Mouse (Mus musculus): ENCODE results near the gene Ppp1r1c. TPM values are rescaled to one million over a fixed set of nuclear protein-coding genes. Genes with fewer than 3 reads are reported as not detected.
A peak's percentile ranks its signal among the peaks of the same experiment; 100 is the strongest.

The Ppp1r1c gene
- not detected in 2 replicates for polyA plus RNA-seq (2015; fragmentation: Nextera tagmentation; extraction: Ambion mirVana)

DNA sequence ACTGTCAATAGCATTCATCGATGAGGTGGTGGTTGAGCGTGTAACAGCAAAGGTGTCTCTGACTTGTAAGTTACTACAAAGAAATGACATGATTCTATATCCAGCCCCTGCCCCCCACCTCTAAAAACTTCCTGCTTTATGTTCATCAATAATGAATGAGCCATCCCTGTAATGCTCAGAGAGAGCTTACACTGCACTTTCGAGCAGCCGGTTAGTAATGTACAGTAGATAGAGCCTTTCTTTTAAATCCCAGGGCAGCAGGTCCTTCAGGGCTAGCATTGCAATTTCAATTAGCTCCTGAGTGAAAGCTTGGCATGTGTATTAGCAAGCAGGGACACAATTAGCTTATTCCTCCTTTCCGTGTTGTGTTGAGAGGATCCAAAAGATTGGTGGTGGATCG, at the start of gene Ppp1r1c:
Ppp1r1c (plus strand) TSS at position 206 of the 400 bp plus-strand sequence.
- H3K36me3 ChIP-seq (ENCODE audit: insufficient read depth, low read length) = no peaks in the 10 kb centered on the region
- no peak for TF ChIP-seq CTCF (IDR thresholded peaks at IDR 0.05)
- no peak within 1 kb of the TSS for H3K4me2 ChIP-seq (replicated peaks; ENCODE audit: low read depth, low read length)
- H3K27me3 ChIP-seq (replicated peaks; ENCODE audit: insufficient read depth, low read length) = no peaks in the 10 kb centered on the region
- H3K9ac ChIP-seq (replicated peaks; ENCODE audit: low read depth) = no peak within 1 kb of the TSS
- no peak within 1 kb of the TSS for H3K4me3 ChIP-seq (ENCODE audit: low read depth, low read length)
- no peaks in the 10 kb centered on the region for H3K4me1 ChIP-seq (ENCODE audit: insufficient read depth, low read depth, low read length)
- ATAC-seq (no peak), DNase-seq (ENCODE audit: low spot score) (no peak)
- WGBS = 88% methylated on average over 6 of the region's 6 CpGs
- no peaks in the 10 kb centered on the region for H3K9me3 ChIP-seq (ENCODE audit: low read length)
- no peak within 1 kb of the TSS for H3K27ac ChIP-seq (ENCODE audit: low read length)

DNA sequence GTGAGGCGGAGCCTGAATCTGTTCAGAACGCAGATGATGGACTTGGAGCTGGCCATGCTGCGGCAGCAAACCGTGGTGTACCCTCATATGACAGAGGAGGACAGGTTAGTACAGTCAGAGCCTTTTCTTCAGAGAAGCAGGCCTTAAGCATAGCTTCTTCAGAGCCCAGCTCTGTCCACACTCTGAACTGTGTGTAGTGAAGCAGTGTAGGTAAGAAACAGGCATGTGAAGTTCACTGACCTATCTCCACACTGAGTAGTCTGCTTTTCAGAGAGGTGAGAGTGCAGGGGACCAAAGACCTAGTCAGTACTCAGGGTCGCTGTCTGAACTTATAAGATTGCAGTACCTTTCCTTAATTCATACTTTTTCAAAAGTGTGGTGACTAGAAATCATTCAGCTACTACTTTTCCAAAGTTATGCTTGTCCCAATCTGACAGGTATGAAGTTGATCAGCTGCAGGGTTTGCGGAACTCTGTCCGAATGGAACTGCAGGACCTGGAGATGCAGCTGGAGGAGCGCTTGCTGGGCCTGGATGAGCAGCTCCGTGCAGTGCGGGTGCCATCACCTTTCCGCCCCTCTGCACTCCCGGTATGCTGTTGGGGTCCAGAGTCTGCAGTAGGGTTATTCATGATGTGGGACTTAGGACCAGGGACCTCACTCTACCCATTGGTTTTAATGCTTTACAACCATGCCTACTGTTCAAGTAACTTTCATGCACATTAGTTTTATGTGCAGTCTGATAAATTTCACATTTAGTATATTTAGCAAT, 47.0 kb upstream of the Ppp1r1c start:
- H3K36me3 ChIP-seq (ENCODE audit: insufficient read depth, low read length) = peaks cover 43% of the 10 kb centered on the region
- no peak for DNase-seq (ENCODE audit: low spot score)
- no peak overlapping the region for H3K4me2 ChIP-seq (replicated peaks; ENCODE audit: low read depth, low read length)
- H3K27ac ChIP-seq (ENCODE audit: low read length) = no peak overlapping the region
- H3K9me3 ChIP-seq (ENCODE audit: low read length) = no peaks in the 10 kb centered on the region
- H3K4me3 ChIP-seq (ENCODE audit: low read depth, low read length) = no peak overlapping the region
- H3K9ac ChIP-seq (replicated peaks; ENCODE audit: low read depth) = no peak overlapping the region
- no peak for TF ChIP-seq CTCF (IDR thresholded peaks at IDR 0.05)
- TF ChIP-seq EP300 (IDR thresholded peaks at IDR 0.05) = no peak
- ATAC-seq = no peak
- H3K4me1 ChIP-seq (ENCODE audit: insufficient read depth, low read depth, low read length) = no peaks in the 10 kb centered on the region
- WGBS = 95% methylated on average over 12 of the region's 12 CpGs
- no peaks in the 10 kb centered on the region for H3K27me3 ChIP-seq (replicated peaks; ENCODE audit: insufficient read depth, low read length)

DNA sequence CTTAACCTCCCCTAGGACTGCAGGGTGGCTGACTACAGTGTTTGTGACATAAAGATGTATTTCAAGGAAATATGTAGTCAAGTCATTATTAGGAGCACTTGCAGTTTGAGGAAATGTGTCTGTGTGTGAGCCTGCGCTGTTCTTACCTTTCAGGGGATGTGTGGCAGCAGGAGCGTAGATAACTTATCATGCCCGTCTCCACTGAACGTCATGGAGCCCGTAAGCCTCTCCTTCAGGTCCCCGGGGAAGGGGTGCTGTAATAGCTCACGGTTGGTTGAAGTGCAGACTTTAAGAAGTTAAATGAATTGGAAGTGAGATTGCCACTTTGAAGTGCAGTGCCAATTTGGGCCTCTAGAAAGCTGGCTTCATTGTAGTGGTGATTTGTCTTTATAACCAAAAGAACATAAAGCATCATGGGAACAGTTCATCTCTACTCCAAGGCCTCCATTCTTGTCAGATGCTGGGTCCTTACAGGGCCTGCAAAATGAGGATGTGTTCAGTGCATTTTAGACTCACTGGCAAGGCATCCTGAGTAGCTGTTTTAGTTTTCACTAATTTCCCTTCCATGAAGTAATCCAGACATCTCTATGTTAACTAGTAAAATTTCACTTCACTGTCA, 46.0 kb upstream of the Ppp1r1c start:
- H3K9ac ChIP-seq (replicated peaks; ENCODE audit: low read depth) = no peak overlapping the region
- no peak overlapping the region for H3K27ac ChIP-seq (ENCODE audit: low read length)
- no peak for ATAC-seq
- TF ChIP-seq EP300 (IDR thresholded peaks at IDR 0.05) (no peak), CTCF (IDR thresholded peaks at IDR 0.05) (no peak)
- no peak for DNase-seq (ENCODE audit: low spot score)
- H3K4me2 ChIP-seq (replicated peaks; ENCODE audit: low read depth, low read length) = no peak overlapping the region
- H3K4me3 ChIP-seq (ENCODE audit: low read depth, low read length) = no peak overlapping the region
- no peaks in the 10 kb centered on the region for H3K4me1 ChIP-seq (ENCODE audit: insufficient read depth, low read depth, low read length)
- H3K36me3 ChIP-seq (ENCODE audit: insufficient read depth, low read length) = peaks cover 41% of the 10 kb centered on the region
- H3K27me3 ChIP-seq (replicated peaks; ENCODE audit: insufficient read depth, low read length) = no peaks in the 10 kb centered on the region
- 76% methylated on average over 7 of the region's 7 CpGs for WGBS
- H3K9me3 ChIP-seq (ENCODE audit: low read length) = no peaks in the 10 kb centered on the region

GRCm38 (mm10) chr2:79664532-79665286, 42.9 kb upstream of the Ppp1r1c start:
- H3K27ac ChIP-seq (ENCODE audit: low read length) = no peak overlapping the region
- ATAC-seq (peak; percentile 49; the same call in 1 of the 2 replicates), DNase-seq (ENCODE audit: low spot score) (no peak)
- H3K4me3 ChIP-seq (ENCODE audit: low read depth, low read length) = no peak overlapping the region
- no peak overlapping the region for H3K9ac ChIP-seq (replicated peaks; ENCODE audit: low read depth)
- no peaks in the 10 kb centered on the region for H3K9me3 ChIP-seq (ENCODE audit: low read length)
- no peak for TF ChIP-seq CTCF (IDR thresholded peaks at IDR 0.05)
- TF ChIP-seq EP300 (IDR thresholded peaks at IDR 0.05) = no peak
- 71% methylated on average over 3 of the region's 3 CpGs for WGBS
- no peak overlapping the region for H3K4me2 ChIP-seq (replicated peaks; ENCODE audit: low read depth, low read length)
- no peaks in the 10 kb centered on the region; the same call in 1 of the 2 replicates for H3K4me1 ChIP-seq (ENCODE audit: insufficient read depth, low read depth, low read length)
- peaks cover 23% of the 10 kb centered on the region for H3K36me3 ChIP-seq (ENCODE audit: insufficient read depth, low read length)
- no peaks in the 10 kb centered on the region for H3K27me3 ChIP-seq (replicated peaks; ENCODE audit: insufficient read depth, low read length)

DNA sequence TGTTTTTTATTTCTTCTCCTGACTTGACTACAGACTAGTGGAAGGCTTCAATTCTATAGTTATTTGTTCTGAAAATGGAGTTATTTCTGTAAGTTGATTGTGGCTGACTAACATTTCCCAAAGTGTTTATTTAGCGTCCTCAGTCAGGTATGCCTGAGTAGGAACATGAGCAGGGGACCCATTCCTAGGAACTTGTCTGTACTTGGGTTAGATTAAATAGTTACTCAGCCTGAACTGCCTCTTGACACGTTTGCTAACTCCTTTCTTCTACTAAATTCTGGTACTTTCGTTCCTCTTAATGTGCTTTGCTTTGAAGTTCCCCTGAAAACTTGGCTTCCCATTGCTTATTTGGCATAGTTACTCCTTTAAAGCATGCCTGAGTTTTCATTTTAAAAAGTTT, 42.1 kb upstream of the Ppp1r1c start:
- H3K4me3 ChIP-seq (ENCODE audit: low read depth, low read length) = no peak overlapping the region
- DNase-seq (ENCODE audit: low spot score) = peak; percentile 88
- TF ChIP-seq EP300 (IDR thresholded peaks at IDR 0.05) = peak; percentile 80
- TF ChIP-seq CTCF (IDR thresholded peaks at IDR 0.05) = no peak
- H3K4me1 ChIP-seq (ENCODE audit: insufficient read depth, low read depth, low read length) = no peaks in the 10 kb centered on the region; the same call in 1 of the 2 replicates
- peak; percentile 93 for ATAC-seq
- no peaks in the 10 kb centered on the region for H3K27me3 ChIP-seq (replicated peaks; ENCODE audit: insufficient read depth, low read length)
- no peak overlapping the region for H3K27ac ChIP-seq (ENCODE audit: low read length)
- WGBS = 45% methylated on average over 3 of the region's 3 CpGs
- H3K36me3 ChIP-seq (ENCODE audit: insufficient read depth, low read length) = peaks cover 19% of the 10 kb centered on the region
- H3K9me3 ChIP-seq (ENCODE audit: low read length) = no peaks in the 10 kb centered on the region
- H3K9ac ChIP-seq (replicated peaks; ENCODE audit: low read depth) = no peak overlapping the region
- H3K4me2 ChIP-seq (replicated peaks; ENCODE audit: low read depth, low read length) = peak overlapping the region; percentile 22

GRCm38 (mm10) chr2:79675266-79675665, 32.3 kb upstream of the Ppp1r1c start:
- TF ChIP-seq CTCF (IDR thresholded peaks at IDR 0.05) = no peak
- no peak for TF ChIP-seq EP300 (IDR thresholded peaks at IDR 0.05)
- Histone ChIP-seq H3K27ac (ENCODE audit: low read length) (no peak overlapping the region), H3K4me3 (ENCODE audit: low read depth, low read length) (no peak overlapping the region), H3K27me3 (replicated peaks; ENCODE audit: insufficient read depth, low read length) (no peaks in the 10 kb centered on the region), H3K9me3 (ENCODE audit: low read length) (no peaks in the 10 kb centered on the region), H3K9ac (replicated peaks; ENCODE audit: low read depth) (no peak overlapping the region), H3K4me1 (ENCODE audit: insufficient read depth, low read depth, low read length) (no peaks in the 10 kb centered on the region), H3K36me3 (ENCODE audit: insufficient read depth, low read length) (no peaks in the 10 kb centered on the region), H3K4me2 (replicated peaks; ENCODE audit: low read depth, low read length) (no peak overlapping the region)
- ATAC-seq = no peak
- WGBS = 92% methylated on average over 3 of the region's 3 CpGs
- no peak for DNase-seq (ENCODE audit: low spot score)

All from lung, postnatal 0 days (tissue).